Mouse (Mus musculus): ENCODE results near the gene Olfr16. TPM values are rescaled to one million over a fixed set of nuclear protein-coding genes. Genes with fewer than 3 reads are reported as not detected.

Gene Olfr16
- polyA plus RNA-seq (2015; fragmentation: Nextera tagmentation; extraction: Ambion mirVana): not detected in 2 replicates

DNA sequence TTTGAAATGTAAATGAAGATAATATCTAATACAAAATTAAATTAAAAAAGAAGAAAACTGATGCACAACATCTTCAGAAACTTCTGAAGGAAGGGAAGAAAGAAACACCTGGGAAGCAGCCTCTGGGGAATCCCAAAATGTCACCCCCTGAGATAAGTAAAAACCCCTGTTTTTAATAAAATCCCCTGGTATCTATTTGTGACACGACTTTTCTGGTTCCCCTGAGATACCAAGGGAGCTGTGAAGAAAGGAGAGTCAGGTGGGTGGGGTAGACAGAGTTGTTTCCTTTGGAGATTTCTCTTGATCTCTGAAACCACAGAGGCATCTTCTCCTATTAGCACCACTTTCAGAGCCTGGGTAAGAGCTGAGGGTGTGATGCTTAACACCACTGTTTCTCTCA lies at the start of gene Olfr16:
TSS of gene Olfr16 (plus strand) at position 250 of the 400 bp plus-strand sequence.
- no peaks in the 10 kb centered on the region for H3K9me3 ChIP-seq (replicated peaks)
- H3K4me3 ChIP-seq: no peak within 1 kb of the TSS
- no peaks in the 10 kb centered on the region for H3K27me3 ChIP-seq
- H3K27ac ChIP-seq: no peak within 1 kb of the TSS
- H3K36me3 ChIP-seq: no peaks in the 10 kb centered on the region
- H3K4me2 ChIP-seq: no peak within 1 kb of the TSS
- no peaks in the 10 kb centered on the region for H3K4me1 ChIP-seq (replicated peaks)
- ATAC-seq (replicated peaks; ENCODE audit: insufficient number of reproducible peaks, insufficient read depth, low FRiP score, low read depth): no peak
- WGBS: 30% methylated on average over 1 of the region's 1 CpGs
- no peak within 1 kb of the TSS for H3K9ac ChIP-seq

GRCm38 (mm10) chr1:172903313-172903712 lies 46.9 kb upstream of the Olfr16 start:
- ATAC-seq (replicated peaks; ENCODE audit: insufficient number of reproducible peaks, insufficient read depth, low FRiP score, low read depth): no peak
- Histone ChIP-seq H3K9me3 (replicated peaks) (no peaks in the 10 kb centered on the region), H3K4me1 (replicated peaks) (no peaks in the 10 kb centered on the region), H3K9ac (no peak overlapping the region), H3K27ac (no peak overlapping the region), H3K4me3 (no peak overlapping the region), H3K4me2 (no peak overlapping the region), H3K36me3 (no peaks in the 10 kb centered on the region), H3K27me3 (no peaks in the 10 kb centered on the region)

GRCm38 (mm10) chr1:172917115-172917514 lies 33.1 kb upstream of the Olfr16 start:
- Histone ChIP-seq H3K9ac (no peak overlapping the region), H3K27ac (no peak overlapping the region), H3K4me1 (replicated peaks) (no peaks in the 10 kb centered on the region), H3K4me3 (no peak overlapping the region), H3K36me3 (no peaks in the 10 kb centered on the region), H3K27me3 (no peaks in the 10 kb centered on the region), H3K4me2 (no peak overlapping the region), H3K9me3 (replicated peaks) (no peaks in the 10 kb centered on the region)
- 67% methylated on average over 1 of the region's 1 CpGs for WGBS
- ATAC-seq (replicated peaks; ENCODE audit: insufficient number of reproducible peaks, insufficient read depth, low FRiP score, low read depth): no peak

DNA sequence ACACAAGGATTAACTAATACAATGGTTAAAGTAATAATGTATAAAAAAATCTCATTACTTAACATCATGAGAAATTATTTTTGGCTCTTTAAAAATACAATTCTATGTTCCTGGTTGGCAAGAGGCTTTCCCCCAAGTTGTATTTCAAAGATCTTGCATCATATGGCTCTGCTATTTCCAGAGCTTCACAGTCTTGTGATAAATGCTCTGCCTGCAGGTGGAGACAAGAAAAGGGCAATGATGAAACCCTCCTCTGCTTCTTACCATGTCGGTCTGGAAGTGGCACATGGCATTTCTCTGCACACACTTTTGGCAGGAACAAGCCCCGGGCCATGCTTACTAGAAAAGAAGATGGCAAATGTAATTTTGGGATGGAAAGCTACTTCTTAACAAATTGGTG lies 31.8 kb upstream of the Olfr16 start:
- Histone ChIP-seq H3K4me1 (replicated peaks) (no peaks in the 10 kb centered on the region), H3K9ac (no peak overlapping the region), H3K36me3 (no peaks in the 10 kb centered on the region), H3K4me2 (no peak overlapping the region), H3K27ac (no peak overlapping the region), H3K4me3 (no peak overlapping the region), H3K27me3 (no peaks in the 10 kb centered on the region), H3K9me3 (replicated peaks) (no peaks in the 10 kb centered on the region)
- WGBS: 67% methylated on average over 2 of the region's 2 CpGs
- ATAC-seq (replicated peaks; ENCODE audit: insufficient number of reproducible peaks, insufficient read depth, low FRiP score, low read depth): no peak

DNA sequence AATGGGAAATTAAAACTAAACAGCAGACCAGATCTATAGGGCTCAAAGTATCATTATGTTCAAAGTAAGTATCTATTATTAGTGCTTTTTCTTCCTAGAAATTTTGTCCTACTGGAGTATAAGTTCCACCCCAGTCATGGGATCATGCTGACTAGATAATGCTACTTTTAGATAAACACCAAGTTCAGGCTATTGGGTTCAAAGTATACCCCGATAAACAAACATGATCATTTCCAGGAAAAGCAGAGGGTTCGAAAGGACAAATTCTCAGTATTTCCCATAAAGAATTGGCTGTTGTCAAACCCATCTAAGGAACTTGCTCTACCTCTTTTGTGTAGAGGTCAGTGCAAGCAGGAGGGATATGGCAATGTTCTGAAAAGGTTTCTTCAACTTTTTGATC lies 18.0 kb upstream of the Olfr16 start:
- ATAC-seq (replicated peaks; ENCODE audit: insufficient number of reproducible peaks, insufficient read depth, low FRiP score, low read depth): no peak
- Histone ChIP-seq H3K4me2 (no peak overlapping the region), H3K4me3 (no peak overlapping the region), H3K27ac (no peak overlapping the region), H3K36me3 (no peaks in the 10 kb centered on the region), H3K9me3 (replicated peaks) (no peaks in the 10 kb centered on the region), H3K4me1 (replicated peaks) (no peaks in the 10 kb centered on the region), H3K9ac (no peak overlapping the region), H3K27me3 (no peaks in the 10 kb centered on the region)
- WGBS: 82% methylated on average over 2 of the region's 2 CpGs

DNA sequence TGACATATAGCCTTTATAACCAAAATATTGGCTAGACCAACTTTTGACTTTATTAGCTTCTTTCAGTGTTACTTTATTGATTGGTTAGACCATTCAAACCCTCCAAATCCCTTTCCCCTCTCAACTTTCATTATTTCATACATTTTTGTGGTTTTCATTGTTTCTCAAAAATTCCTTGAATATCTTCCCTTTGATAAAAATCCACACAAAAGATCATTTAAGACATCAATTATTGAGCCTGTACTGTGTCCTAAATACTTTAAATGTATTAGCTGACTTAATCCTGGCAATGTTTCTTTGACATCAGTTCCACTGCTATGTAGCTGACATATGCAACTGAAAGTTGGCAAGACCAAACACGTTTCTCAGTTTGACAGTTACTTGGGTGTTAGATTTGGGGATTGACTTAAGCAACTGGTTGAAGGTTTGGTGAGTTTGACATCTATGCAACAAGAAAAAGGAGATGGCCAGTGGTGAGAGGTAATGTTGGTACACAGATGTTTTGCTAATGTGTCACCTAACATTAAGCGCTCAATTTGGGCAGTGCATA lies 1.0 kb downstream of the Olfr16 start:
- 66% methylated on average over 2 of the region's 2 CpGs for WGBS
- H3K27me3 ChIP-seq: no peaks in the 10 kb centered on the region
- H3K4me3 ChIP-seq: no peak overlapping the region
- no peak overlapping the region for H3K4me2 ChIP-seq
- no peaks in the 10 kb centered on the region for H3K4me1 ChIP-seq (replicated peaks)
- no peaks in the 10 kb centered on the region for H3K9me3 ChIP-seq (replicated peaks)
- ATAC-seq (replicated peaks; ENCODE audit: insufficient number of reproducible peaks, insufficient read depth, low FRiP score, low read depth): no peak
- no peak overlapping the region for H3K27ac ChIP-seq
- no peak overlapping the region for H3K9ac ChIP-seq
- no peaks in the 10 kb centered on the region for H3K36me3 ChIP-seq

DNA sequence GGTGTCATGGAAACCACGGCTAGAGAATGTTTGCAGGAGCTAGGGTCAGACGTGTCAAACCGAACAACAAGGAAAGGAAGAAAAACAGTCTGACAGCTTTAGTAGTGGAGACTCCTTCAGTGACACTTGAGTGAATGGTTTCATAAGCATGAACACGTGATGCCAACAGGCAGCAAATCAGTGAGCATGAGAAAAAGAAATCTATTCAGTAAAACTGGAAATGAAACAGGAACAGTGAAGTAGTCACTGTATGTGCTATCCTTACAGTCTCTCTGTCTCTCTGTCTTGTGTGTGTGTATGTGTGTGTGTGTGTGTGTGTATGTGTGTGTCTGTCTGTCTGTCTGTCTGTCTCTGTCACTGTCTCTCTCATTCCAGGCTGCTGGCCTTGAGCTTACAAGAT lies 5.2 kb downstream of the Olfr16 start:
- no peaks in the 10 kb centered on the region for H3K4me1 ChIP-seq (replicated peaks)
- H3K9ac ChIP-seq: no peak overlapping the region
- H3K4me3 ChIP-seq: no peak overlapping the region
- no peak for ATAC-seq (replicated peaks; ENCODE audit: insufficient number of reproducible peaks, insufficient read depth, low FRiP score, low read depth)
- H3K36me3 ChIP-seq: no peaks in the 10 kb centered on the region
- no peak overlapping the region for H3K4me2 ChIP-seq
- H3K9me3 ChIP-seq (replicated peaks): no peaks in the 10 kb centered on the region
- 62% methylated on average over 4 of the region's 4 CpGs for WGBS
- no peaks in the 10 kb centered on the region for H3K27me3 ChIP-seq
- H3K27ac ChIP-seq: no peak overlapping the region

GRCm38 (mm10) chr1:172960452-172960851 lies 10.2 kb downstream of the Olfr16 start:
- no peak overlapping the region for H3K4me3 ChIP-seq
- H3K9ac ChIP-seq: no peak overlapping the region
- no peaks in the 10 kb centered on the region for H3K27me3 ChIP-seq
- H3K36me3 ChIP-seq: no peaks in the 10 kb centered on the region
- 38% methylated on average over 1 of the region's 1 CpGs for WGBS
- no peaks in the 10 kb centered on the region for H3K9me3 ChIP-seq (replicated peaks)
- no peak overlapping the region for H3K4me2 ChIP-seq
- H3K27ac ChIP-seq: no peak overlapping the region
- H3K4me1 ChIP-seq (replicated peaks): no peaks in the 10 kb centered on the region
- no peak for ATAC-seq (replicated peaks; ENCODE audit: insufficient number of reproducible peaks, insufficient read depth, low FRiP score, low read depth)

DNA sequence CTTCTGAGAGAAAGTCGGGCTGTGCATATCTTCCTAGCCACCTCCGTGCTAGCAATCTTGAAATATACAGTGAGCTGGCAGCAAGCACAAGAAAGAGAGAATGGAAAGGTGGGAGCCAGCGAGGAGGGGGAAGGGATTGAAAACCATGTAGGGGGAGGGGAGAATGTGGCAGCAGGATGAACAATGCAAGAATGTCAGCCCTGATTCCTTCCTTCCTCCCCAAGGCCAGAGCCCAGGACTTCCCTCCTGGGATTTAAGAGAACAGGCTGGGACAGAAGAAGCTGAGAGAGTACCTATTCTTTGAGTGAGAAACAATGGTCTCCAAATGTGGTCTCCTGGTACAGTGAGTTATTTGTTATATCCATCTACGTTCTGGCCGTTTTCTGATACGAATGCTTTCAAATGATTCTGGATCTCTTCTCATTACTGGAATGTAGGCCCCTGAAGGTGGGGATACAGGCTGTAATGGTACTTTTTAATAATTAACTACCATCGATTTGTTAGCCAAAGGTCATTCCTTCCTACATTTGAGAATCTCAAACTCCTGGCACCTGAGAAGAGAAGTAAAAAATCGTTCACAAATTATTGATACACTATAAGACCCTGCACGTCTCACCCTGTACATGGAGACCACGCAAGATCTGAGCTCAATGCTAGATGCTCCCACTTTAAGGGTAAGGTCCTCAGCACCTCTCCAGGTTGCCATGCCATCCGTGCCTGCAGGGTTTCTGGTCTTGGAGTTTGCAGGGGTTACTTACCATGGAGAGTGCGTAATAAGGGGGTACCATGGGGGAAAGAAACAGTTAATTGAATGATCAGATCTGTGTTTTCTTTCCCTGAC lies 39.8 kb downstream of the Olfr16 start:
- Histone ChIP-seq H3K4me1 (replicated peaks) (no peaks in the 10 kb centered on the region), H3K4me3 (no peak overlapping the region), H3K36me3 (no peaks in the 10 kb centered on the region), H3K9me3 (replicated peaks) (no peaks in the 10 kb centered on the region), H3K27me3 (no peaks in the 10 kb centered on the region), H3K9ac (no peak overlapping the region), H3K4me2 (no peak overlapping the region), H3K27ac (no peak overlapping the region)
- WGBS: 65% methylated on average over 12 of the region's 12 CpGs
- no peak for ATAC-seq (replicated peaks; ENCODE audit: insufficient number of reproducible peaks, insufficient read depth, low FRiP score, low read depth)

- no peak for ATAC-seq (replicated peaks; ENCODE audit: insufficient number of reproducible peaks, insufficient read depth, low FRiP score, low read depth)
- H3K4me2 ChIP-seq: no peak overlapping the region
- H3K36me3 ChIP-seq: no peaks in the 10 kb centered on the region
- H3K9ac ChIP-seq: no peak overlapping the region
- WGBS: 79% methylated on average over 3 of the region's 3 CpGs
- no peak overlapping the region for H3K27ac ChIP-seq
- no peaks in the 10 kb centered on the region for H3K27me3 ChIP-seq
- H3K9me3 ChIP-seq (replicated peaks): no peaks in the 10 kb centered on the region
- H3K4me1 ChIP-seq (replicated peaks): no peaks in the 10 kb centered on the region
- H3K4me3 ChIP-seq: no peak overlapping the region
Observed at GRCm38 (mm10) chr1:172990635-172991009, 40.4 kb downstream of the Olfr16 start.

All from heart, embryonic 15.5 days (tissue).